Mouse (Mus musculus): Measurements from ENCODE around the gene Mcm10. TPM values are rescaled to one million over a fixed set of nuclear protein-coding genes. Genes with fewer than 3 reads are reported as not detected.

Mcm10 gene
- polyA plus RNA-seq (2014; fragmentation: Illumina TruSeq; extraction: RNeasy Lipid Tissue Mini Kit (QIAGEN cat#74804); ENCODE audit: low replicate concordance), result 3.7 TPM

GRCm38 (mm10) chr2:5012491-5013324 lies at the start of gene Mcm10:
TSS of gene Mcm10 (minus strand) at chr2:5012791.

GRCm38 (mm10) chr2:4975807-4976206 lies 36.8 kb downstream of the Mcm10 start, which contains the start of gene Ucma:
TSS of gene Ucma (plus strand) at chr2:4976122.

Other genes with a start within 250 kb of the Mcm10 start
- 38.4 TPM for gene Sephs1, start 131.2 kb downstream of the Mcm10 start, polyA plus RNA-seq (2014; fragmentation: Illumina TruSeq; extraction: RNeasy Lipid Tissue Mini Kit (QIAGEN cat#74804); ENCODE audit: low replicate concordance)
- 1,524 TPM for gene Phyh, start 93.8 kb downstream of the Mcm10 start, polyA plus RNA-seq (2014; fragmentation: Illumina TruSeq; extraction: RNeasy Lipid Tissue Mini Kit (QIAGEN cat#74804); ENCODE audit: low replicate concordance)
- not detected for gene Ucma, start 36.7 kb downstream of the Mcm10 start, polyA plus RNA-seq (2014; fragmentation: Illumina TruSeq; extraction: RNeasy Lipid Tissue Mini Kit (QIAGEN cat#74804); ENCODE audit: low replicate concordance)
- gene Optn, start 51.3 kb upstream of the Mcm10 start, polyA plus RNA-seq (2014; fragmentation: Illumina TruSeq; extraction: RNeasy Lipid Tissue Mini Kit (QIAGEN cat#74804); ENCODE audit: low replicate concordance), result 106 TPM
- gene Ccdc3, start 125.0 kb upstream of the Mcm10 start, polyA plus RNA-seq (2014; fragmentation: Illumina TruSeq; extraction: RNeasy Lipid Tissue Mini Kit (QIAGEN cat#74804); ENCODE audit: low replicate concordance), result 2.6 TPM

Data from small intestine, adult 10 weeks (tissue).